Mouse (Mus musculus): ENCODE results near the gene Gm49384.
"Not testable (repeated sequence)": the region's sequence is repeated elsewhere in the genome, so short reads cannot be mapped to it uniquely, and the experiment has no call there.

The Gm49384 gene

DNA sequence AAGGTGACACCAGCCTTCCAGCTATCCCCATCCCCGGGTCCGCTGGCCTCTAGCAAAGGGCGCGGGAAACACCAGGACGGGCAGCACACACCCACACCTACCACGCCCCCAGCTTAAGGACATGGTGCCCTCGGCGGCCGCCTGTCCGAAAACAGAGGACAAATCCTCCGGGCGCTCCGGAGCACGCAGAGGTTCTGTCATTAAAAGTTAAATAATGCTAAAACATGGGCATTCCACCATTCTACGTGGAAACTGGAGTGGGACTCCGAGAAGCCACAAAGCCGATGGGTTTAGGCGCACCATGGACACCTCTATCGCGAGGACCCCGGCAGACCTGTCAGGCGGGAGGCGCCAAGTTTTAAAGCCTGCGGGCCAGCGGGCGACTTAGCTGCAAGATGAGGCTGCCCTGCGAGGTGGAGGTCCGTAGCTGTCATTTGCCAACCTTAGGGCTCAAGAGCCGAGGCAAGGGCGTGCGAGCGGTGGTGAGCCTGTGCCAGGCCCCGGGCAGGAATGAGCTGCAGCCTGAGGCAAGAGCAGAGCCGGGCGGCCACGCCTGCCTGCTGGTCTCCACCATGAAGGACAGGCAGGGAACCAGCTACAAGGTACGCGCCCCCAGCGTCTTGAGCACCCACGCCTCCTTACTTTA, 35.5 kb downstream of the Gm49384 start, which contains the start of gene Lrr1:
Lrr1 (plus strand) TSS at position 354 of the 646 bp plus-strand sequence.
- peak; percentile 71 to 86 for DNase-seq (ENCODE audit: low read depth in 1 of 2, low spot score in 2 of 2)

DNA sequence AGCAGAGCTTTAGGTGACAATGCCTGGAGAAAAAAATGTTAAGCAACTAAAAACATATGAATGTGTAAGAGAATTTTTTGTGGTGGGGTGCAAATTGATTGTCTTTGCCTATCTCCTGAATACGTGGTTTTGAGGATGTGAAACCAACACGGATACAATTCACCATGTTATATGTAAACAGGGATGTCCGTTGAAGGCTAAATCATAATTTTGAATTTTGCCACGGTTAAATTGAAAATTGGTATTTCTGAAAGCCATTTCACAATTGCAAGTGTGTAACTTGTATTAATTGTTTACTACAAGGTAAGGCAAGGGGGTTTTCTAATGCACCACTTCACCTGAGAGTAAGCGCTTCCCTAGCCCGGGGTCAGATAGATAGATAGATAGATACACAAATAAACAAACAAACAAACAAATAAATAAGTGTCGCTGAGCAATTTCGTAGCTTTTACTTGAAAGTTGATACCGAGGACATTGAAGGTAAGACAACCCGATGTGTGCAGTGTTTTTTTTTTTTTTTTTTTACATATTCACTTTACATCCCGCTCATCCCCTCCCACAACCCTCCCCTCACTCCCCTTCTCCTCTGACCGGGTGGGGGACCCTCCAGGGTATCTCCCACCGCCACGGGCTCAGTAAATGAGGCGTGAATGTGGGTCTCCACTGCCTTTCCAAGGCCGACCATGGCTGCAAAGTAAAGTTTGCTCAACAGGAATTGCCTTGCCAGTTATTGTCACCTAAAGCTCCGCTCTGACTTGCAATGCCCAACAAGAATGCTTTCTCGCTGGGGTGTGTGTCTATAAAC, 36.2 kb downstream of the Gm49384 start:
- DNase-seq (ENCODE audit: low read depth in 1 of 2, low spot score in 2 of 2) = no peak

DNA sequence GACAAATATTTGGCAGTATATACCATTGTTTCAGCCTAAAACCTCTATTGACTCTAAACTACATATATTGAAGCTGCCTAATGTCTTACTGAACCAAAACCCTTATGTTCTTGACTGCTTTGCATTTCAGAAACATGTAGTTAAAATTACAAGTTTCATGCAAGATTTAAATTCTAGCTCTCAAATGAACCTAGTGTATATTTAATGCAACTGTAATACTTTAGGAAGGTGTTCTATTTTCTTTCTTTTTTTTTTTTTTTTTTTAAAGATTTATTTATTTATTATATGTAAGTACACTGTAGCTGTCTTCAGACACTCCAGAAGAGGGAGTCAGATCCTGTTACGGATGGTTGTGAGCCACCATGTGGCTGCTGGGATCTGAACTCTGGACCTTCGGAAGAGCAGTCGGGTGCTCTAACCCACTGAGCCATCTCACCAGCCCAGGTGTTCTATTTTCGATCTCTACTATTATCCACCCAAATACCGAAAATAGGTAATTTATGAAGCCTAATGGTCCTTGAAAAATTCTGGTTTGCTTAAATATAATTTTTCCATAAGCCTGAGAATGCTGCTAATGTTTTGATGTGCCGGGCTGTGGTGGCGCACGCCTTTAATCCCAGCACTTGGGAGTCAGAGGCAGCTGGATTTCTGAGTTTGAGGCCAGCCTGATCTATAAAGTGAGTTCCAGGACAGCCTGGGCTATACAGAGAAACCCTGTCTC, 37.0 kb downstream of the Gm49384 start:
- DNase-seq (ENCODE audit: low read depth in 1 of 2, low spot score in 2 of 2) = not testable (repeated sequence)

DNA sequence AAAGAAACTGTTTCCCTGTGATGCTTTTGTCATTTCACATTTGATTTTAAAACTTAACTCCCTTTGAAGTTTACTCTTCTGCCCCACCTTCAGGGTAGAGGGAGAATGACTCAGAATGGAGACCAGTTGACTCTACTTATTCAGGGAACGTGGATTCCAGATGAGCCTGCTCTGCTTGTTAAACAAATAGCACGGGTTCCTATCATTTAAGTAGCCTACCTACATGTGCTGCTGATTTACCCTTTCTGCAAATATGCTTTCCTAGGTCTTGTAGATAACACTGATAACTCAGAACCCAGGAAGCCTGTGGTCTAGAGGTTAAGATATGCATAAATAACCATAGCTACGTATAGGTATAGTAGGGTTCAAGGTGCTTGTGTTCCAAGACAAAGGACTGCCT, 39.2 kb downstream of the Gm49384 start:
- DNase-seq (ENCODE audit: low read depth in 1 of 2, low spot score in 2 of 2) = no peak

- not testable (repeated sequence) for DNase-seq (ENCODE audit: low read depth in 1 of 2, low spot score in 2 of 2)
Measured at GRCm38 (mm10) chr12:69163586-69163985, 40.5 kb downstream of the Gm49384 start.

- not testable (repeated sequence) for DNase-seq (ENCODE audit: low read depth in 1 of 2, low spot score in 2 of 2)
Measured at GRCm38 (mm10) chr12:69160677-69161076, 43.4 kb downstream of the Gm49384 start.

DNA sequence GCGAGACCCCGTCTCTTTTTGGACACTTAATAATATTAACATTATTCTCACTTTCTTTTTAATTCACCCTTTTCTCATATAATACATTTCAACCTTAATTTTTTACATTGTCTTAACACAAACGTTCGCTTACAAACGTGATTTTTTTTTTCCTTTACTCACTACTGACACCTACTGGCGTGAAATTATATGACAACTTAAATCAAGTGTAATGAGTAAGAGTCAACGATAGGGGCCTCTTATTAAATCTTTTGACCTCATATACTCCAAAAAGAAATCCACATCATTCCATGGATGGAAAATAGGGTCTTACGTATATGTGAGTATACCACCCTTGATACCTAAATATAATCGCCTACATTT, 44.5 kb downstream of the Gm49384 start:
- DNase-seq (ENCODE audit: low read depth in 1 of 2, low spot score in 2 of 2) = no peak

DNA sequence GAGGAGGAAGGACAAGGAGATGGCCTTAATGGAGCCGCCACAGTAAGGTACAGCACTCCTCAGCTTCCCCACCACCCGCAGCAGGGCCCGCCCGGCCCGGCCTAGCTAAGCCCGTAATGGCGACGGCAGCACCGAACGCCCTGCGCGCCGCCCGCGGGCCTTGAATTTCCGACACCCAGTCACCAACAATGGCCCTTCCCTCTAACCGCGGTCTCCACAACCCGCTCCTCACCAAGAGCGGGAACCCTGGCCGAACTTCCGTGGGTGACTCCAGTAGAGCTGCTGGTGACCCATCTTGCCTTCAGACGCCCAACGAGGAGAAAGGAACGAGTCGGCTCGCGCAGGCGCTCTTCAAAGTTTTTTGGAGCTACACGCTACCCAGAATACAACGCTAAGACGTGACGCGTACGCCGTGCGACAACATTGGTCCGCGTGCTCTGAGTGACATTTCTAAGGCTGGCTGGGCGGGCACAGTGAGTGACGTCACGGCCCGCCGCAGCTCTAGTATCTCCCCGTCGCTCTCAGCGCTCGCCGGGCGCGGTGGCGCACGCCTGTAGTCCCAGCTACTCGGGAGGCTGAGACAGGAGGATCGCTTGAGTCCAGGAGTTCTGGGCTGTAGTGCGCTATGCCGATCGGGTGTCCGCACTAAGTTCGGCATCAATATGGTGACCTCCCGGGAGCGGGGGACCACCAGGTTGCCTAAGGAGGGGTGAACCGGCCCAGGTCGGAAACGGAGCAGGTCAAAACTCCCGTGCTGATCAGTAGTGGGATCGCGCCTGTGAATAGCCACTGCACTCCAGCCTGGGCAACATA, 45.1 kb downstream of the Gm49384 start, which contains the start of gene Rps29:
Rps29 (minus strand) TSS at position 422 of the 813 bp plus-strand sequence.
- DNase-seq (ENCODE audit: low read depth in 1 of 2, low spot score in 2 of 2) = peak; percentile 95

DNA sequence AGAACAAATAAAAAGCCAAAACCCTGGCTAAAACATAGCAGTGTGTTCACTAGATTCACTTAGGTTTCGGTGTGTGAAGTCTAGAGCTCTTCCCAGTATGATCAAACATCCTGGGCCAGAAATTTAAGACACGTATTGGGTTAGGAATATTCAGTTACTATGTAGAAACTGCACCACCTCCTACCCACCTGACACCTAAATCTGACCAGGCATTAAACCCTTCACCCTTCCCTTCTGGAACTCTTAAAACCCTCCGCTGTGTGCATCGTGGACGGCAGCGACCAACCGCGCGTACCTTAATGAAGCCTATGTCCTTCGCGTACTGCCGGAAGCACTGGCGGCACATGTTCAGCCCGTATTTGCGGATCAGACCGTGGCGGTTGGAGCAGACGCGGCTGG, 45.7 kb downstream of the Gm49384 start:
- DNase-seq (ENCODE audit: low read depth in 1 of 2, low spot score in 2 of 2) = no peak

- DNase-seq (ENCODE audit: low read depth in 1 of 2, low spot score in 2 of 2) = no peak
Measured at GRCm38 (mm10) chr12:69157107-69157506, 47.0 kb downstream of the Gm49384 start.

GRCm38 (mm10) chr12:69156436-69156835, 47.6 kb downstream of the Gm49384 start:
- no peak for DNase-seq (ENCODE audit: low read depth in 1 of 2, low spot score in 2 of 2)

DNA sequence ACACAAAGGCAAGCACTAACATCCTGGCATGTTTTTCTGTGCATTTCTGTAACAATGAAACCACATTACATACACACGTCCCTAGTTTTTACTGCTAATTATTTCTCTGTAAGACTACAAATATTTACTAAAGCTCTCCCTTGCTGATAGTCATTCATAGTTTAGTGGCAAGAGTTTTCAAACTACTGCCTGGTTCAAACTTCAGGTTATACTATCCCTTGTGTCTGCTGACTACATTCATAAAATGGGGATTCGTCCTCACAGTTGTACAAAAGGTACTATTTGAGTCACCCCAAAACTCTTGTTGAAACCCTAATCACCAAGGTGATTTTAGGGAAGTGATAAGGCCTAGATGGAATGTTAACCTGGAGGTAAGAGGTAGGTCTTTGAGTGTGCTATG, 48.1 kb downstream of the Gm49384 start:
- DNase-seq (ENCODE audit: low read depth in 1 of 2, low spot score in 2 of 2) = no peak

DNA sequence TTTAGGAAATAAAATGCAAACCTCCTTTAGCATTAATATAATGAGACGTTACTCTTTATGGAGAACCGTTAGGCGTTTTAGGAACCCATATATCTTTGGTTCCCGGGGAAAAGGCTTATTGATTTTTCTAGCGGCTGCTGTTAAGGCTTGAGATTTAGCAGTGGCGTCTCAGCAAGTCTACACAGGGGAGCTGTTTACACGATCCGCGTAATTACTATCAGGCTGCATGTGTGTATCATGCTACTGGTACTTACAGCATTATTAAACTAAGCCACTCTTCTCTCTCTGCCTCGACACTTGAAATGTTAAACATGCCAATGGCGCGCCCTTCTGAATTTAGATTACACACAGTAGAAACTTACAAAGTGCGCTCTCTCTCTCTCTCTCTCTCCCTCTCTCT, 54.0 kb downstream of the Gm49384 start:
- no peak for DNase-seq (ENCODE audit: low read depth in 1 of 2, low spot score in 2 of 2)

DNA sequence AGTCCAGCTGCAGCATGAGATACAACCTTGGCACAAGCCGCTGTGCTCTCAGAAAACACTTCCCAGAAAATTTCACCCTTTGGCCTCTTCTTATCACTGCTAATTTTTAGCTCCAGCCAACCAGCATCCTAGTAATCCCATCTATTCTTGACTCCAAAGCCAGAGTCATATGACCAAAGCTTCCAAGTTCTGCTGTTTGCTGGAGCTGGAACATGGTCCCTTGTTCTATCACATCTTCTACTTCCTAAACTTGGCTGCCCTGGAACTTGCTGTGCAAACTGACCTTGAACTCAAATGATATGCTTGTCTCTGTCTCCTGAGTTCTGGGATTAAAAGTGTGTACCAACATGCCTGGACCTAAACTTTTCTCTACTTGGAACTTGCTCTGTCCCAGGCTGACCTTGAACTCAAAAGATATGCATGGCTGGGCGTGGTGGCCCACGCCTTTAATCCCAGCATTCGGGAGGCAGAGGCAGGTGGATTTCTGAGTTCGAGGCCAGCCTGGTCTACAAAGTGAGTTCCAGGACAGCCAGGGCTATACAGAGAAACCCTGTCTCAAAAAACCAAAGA, 56.8 kb downstream of the Gm49384 start:
- DNase-seq (ENCODE audit: low read depth in 1 of 2, low spot score in 2 of 2) = no peak

GRCm38 (mm10) chr12:69143460-69143859, 60.6 kb downstream of the Gm49384 start:
- no peak for DNase-seq (ENCODE audit: low read depth in 1 of 2, low spot score in 2 of 2)

DNA sequence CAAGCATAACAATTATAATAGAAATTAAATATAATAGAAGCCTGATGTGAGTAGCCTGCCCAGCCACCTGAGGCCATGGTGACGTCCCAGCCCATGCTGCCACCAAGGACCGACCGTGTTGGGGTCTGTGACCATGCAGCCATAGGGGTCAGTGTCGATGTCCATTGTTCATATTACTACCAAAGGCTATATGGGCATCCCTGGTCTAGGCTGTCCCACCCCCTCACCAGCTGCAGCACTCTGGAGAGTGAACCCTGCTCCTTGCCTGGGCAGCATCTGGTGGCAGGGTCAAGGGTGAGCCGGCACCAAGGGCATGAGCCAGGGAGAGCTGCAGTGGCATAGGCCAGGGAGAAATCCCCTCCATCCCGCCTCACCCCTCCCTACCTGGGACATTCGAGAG, 64.2 kb downstream of the Gm49384 start:
- DNase-seq (ENCODE audit: low read depth in 1 of 2, low spot score in 2 of 2) = no peak

All from monocyte, adult 2 months (primary cell).